Mouse (Mus musculus) ES-Bruce4 (cell line): ENCODE data around the gene Fbxo36.
A peak's percentile ranks its signal among the peaks of the same experiment; 100 is the strongest.

Experiments
- CTCF ChIP-seq: IDR thresholded peaks from one replicate; pipeline ENCODE4 v1.8.1; 2011; ENCODE audit warnings: low read depth, low read length
- EP300 ChIP-seq: IDR thresholded peaks from 2 replicates; pipeline ENCODE4 v1.6.1; 2011; ENCODE audit warnings: low read depth, low read length; ENCODE audit not compliant: insufficient read depth
- POLR2A ChIP-seq: IDR thresholded peaks from one replicate; pipeline ENCODE4 v1.8.1; 2011; ENCODE audit warnings: low read length; ENCODE audit not compliant: insufficient read depth

- no peak for TF ChIP-seq POLR2A
- no peak for TF ChIP-seq EP300
- peak; percentile 55 for TF ChIP-seq CTCF
Measured at GRCm38 (mm10) chr1:84885921-84886320, 46.3 kb downstream of the Fbxo36 start.
